Mouse (Mus musculus): ENCODE results near the gene Vmn1r11.

DNA sequence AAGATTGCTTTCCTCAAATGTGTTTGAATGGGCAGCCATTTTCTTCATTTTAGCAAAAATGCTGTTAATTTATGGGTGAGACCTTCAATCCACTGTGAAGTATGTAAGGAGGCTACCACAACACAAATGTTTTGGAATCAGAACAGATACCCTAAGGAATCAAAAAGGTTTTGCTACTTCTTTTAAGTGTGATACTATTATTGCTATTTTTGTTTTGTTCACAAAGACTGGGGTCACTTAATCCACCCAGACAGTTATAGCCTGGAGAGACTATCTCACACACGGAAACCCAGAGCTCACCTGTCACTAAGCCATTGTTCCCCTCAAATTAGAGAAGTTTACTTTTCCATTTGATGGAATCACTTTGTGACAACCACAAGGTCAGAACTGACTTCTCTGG is at the start of gene Vmn1r11:
- no peak for TF ChIP-seq POLR2A (IDR thresholded peaks at IDR 0.05; ENCODE audit: borderline replicate concordance, insufficient read depth, low read length)
- TF ChIP-seq CTCF (IDR thresholded peaks at IDR 0.05; ENCODE audit: borderline replicate concordance, insufficient read depth, low read depth, low read length) = no peak

Measured in cerebellum, adult 2 months (tissue).